Mouse (Mus musculus) CH12.LX (cell line): ENCODE measurements around the gene Stx8. TPM values are rescaled to one million over a fixed set of nuclear protein-coding genes. Genes with fewer than 3 reads are reported as not detected.
A peak's percentile ranks its signal among the peaks of the same experiment; 100 is the strongest.

Source experiments
- DNase-seq: peaks from one replicate; pipeline ENCODE4 v3.0.0-alpha.2; 2013; ENCODE audit errors: extremely low read depth
- H3K27ac ChIP-seq: 2 replicates; pipeline ENCODE4 v1.5.1; 2012; ENCODE audit warnings: low read depth, mild to moderate bottlenecking, control low read depth, moderate library complexity; ENCODE audit not compliant: insufficient read depth
- H3K27me3 ChIP-seq: replicated peaks from 2 replicates; pipeline ENCODE3; 2012; ENCODE audit warnings: inconsistent platforms
- H3K36me3 ChIP-seq, 2 experiments: replicated peaks in 1 of 2; 2 replicates each; pipeline versions ENCODE3 to v1.6.1; 2012; ENCODE audit warnings: inconsistent platforms in 1 of 2, low read length in 1 of 2, mild to moderate bottlenecking in 1 of 2, mixed read lengths in 1 of 2, moderate library complexity in 1 of 2; ENCODE audit not compliant: control insufficient read depth in 1 of 2, insufficient read depth in 1 of 2
- H3K4me1 ChIP-seq, 2 experiments: 2 replicates each; pipeline ENCODE4 v1.6.1; 2012; ENCODE audit warnings: inconsistent platforms in 1 of 2, moderate library complexity in 1 of 2; ENCODE audit not compliant: insufficient read depth in 2 of 2, control insufficient read depth in 1 of 2
- H3K4me2 ChIP-seq: 2 replicates; pipeline ENCODE4 v1.6.1; 2012; ENCODE audit warnings: low read depth, mild to moderate bottlenecking, control low read depth; ENCODE audit not compliant: poor library complexity, insufficient read depth, severe bottlenecking
- H3K4me3 ChIP-seq, 3 experiments: fragments of 150-350 bp in 1 of 3; sonication (generic) in 1 of 3; replicated peaks in 1 of 3; 2 replicates each; pipeline versions ENCODE3 to v1.5.1; 2011 to 2012; ENCODE audit warnings: low read depth in 2 of 3, low read length in 2 of 3, mild to moderate bottlenecking in 2 of 3, moderate library complexity in 2 of 3, control low read depth in 1 of 3, improper control_type of control experiment in 1 of 3, inconsistent platforms in 1 of 3, mixed read lengths in 1 of 3; ENCODE audit not compliant: poor library complexity in 1 of 3
- H3K79me2 ChIP-seq: replicated peaks from 2 replicates; pipeline ENCODE4 v1.6.1; 2012; ENCODE audit warnings: mild to moderate bottlenecking, moderate library complexity; ENCODE audit not compliant: control insufficient read depth, poor library complexity, insufficient read depth, severe bottlenecking; ENCODE audit errors: extremely low read depth
- H3K9ac ChIP-seq: 2 replicates; pipeline ENCODE4 v1.6.1; 2012; ENCODE audit warnings: low read depth, mild to moderate bottlenecking, control low read depth, moderate library complexity; ENCODE audit not compliant: insufficient read depth
- H3K9me3 ChIP-seq: replicated peaks from 2 replicates; pipeline ENCODE3; 2012; ENCODE audit warnings: low read length, inconsistent platforms, mixed read lengths
- BHLHE40 ChIP-seq: IDR thresholded peaks from 2 replicates; pipeline ENCODE4 v1.6.1; 2011; ENCODE audit warnings: mild to moderate bottlenecking, low read depth, low read length, improper control_type of control experiment
- CHD1 ChIP-seq: IDR thresholded peaks from 2 replicates; pipeline ENCODE4 v1.6.1; 2012; ENCODE audit warnings: low read depth, low read length, improper control_type of control experiment, inconsistent platforms
- CHD2 ChIP-seq: IDR thresholded peaks from 2 replicates; pipeline ENCODE4 v1.6.1; 2011; ENCODE audit warnings: low read length, improper control_type of control experiment
- CTCF ChIP-seq, 2 experiments: IDR thresholded peaks in 1 of 2; conservative IDR thresholded peaks in 1 of 2; 2 replicates each; pipeline ENCODE4 v1.5.1; 2011 to 2012; ENCODE audit warnings: low read depth in 2 of 2, low read length in 2 of 2, improper control_type of control experiment in 1 of 2, inconsistent platforms in 1 of 2, mild to moderate bottlenecking in 1 of 2, moderate library complexity in 1 of 2
- E2F4 ChIP-seq: IDR thresholded peaks from 2 replicates; pipeline ENCODE4 v1.6.1; 2011; ENCODE audit warnings: low read depth, low read length, improper control_type of control experiment; ENCODE audit not compliant: insufficient replicate concordance
- ELF1 ChIP-seq: IDR thresholded peaks from 2 replicates; pipeline ENCODE4 v1.6.1; 2014; ENCODE audit warnings: low read depth, mild to moderate bottlenecking, inconsistent platforms, low read length, improper control_type of control experiment
- EP300 ChIP-seq: IDR thresholded peaks from 2 replicates; pipeline ENCODE4 v1.6.1; 2011; ENCODE audit warnings: low read length, improper control_type of control experiment
- ETS1 ChIP-seq: conservative IDR thresholded peaks from 2 replicates; pipeline ENCODE4 v1.6.1; 2012; ENCODE audit warnings: low read depth, mild to moderate bottlenecking, inconsistent platforms, low read length, improper control_type of control experiment, moderate library complexity
- GABPA ChIP-seq: IDR thresholded peaks from 2 replicates; pipeline ENCODE4 v1.6.1; 2012; ENCODE audit warnings: low read depth, low read length, improper control_type of control experiment, inconsistent platforms; ENCODE audit not compliant: insufficient replicate concordance
- HCFC1 ChIP-seq: IDR thresholded peaks from 2 replicates; pipeline ENCODE4 v1.6.1; 2012; ENCODE audit warnings: low read depth, mild to moderate bottlenecking, inconsistent platforms, low read length, improper control_type of control experiment
- IRF4 ChIP-seq: IDR thresholded peaks from 2 replicates; pipeline ENCODE4 v1.6.1; 2014; ENCODE audit warnings: low read depth, mild to moderate bottlenecking, inconsistent platforms, low read length, improper control_type of control experiment
- JUN ChIP-seq: IDR thresholded peaks from 2 replicates; pipeline ENCODE4 v1.6.1; 2011; ENCODE audit warnings: low read depth, mild to moderate bottlenecking, low read length, improper control_type of control experiment, moderate library complexity; ENCODE audit not compliant: insufficient read depth
- JUND ChIP-seq: conservative IDR thresholded peaks from 2 replicates; pipeline ENCODE4 v1.6.1; 2011; ENCODE audit warnings: low read depth, low read length, improper control_type of control experiment
- KAT2A ChIP-seq: IDR thresholded peaks from 2 replicates; pipeline ENCODE4 v1.6.1; 2012; ENCODE audit warnings: low read length, improper control_type of control experiment, inconsistent platforms; ENCODE audit not compliant: insufficient replicate concordance
- MAFK ChIP-seq: IDR thresholded peaks from 2 replicates; pipeline ENCODE4 v1.6.1; 2011; ENCODE audit warnings: low read length, improper control_type of control experiment; ENCODE audit not compliant: insufficient replicate concordance
- MAX ChIP-seq: IDR thresholded peaks from 2 replicates; pipeline ENCODE4 v1.6.1; 2011; ENCODE audit warnings: low read length, improper control_type of control experiment
- MAZ ChIP-seq: IDR thresholded peaks from 2 replicates; pipeline ENCODE4 v1.6.1; 2012; ENCODE audit warnings: low read depth, mild to moderate bottlenecking, inconsistent platforms, low read length, improper control_type of control experiment, moderate library complexity
- MEF2A ChIP-seq: IDR thresholded peaks from 2 replicates; pipeline ENCODE4 v1.6.1; 2014; ENCODE audit warnings: low read depth, mild to moderate bottlenecking, inconsistent platforms, low read length, improper control_type of control experiment, borderline replicate concordance
- MXI1 ChIP-seq: IDR thresholded peaks from 2 replicates; pipeline ENCODE4 v1.6.1; 2011; ENCODE audit warnings: mild to moderate bottlenecking, low read depth, low read length, improper control_type of control experiment
- MYC ChIP-seq: IDR thresholded peaks from 2 replicates; pipeline ENCODE4 v1.6.1; 2011; ENCODE audit warnings: low read depth, mild to moderate bottlenecking, improper control_type of control experiment, low read length
- NELFE ChIP-seq: IDR thresholded peaks from 2 replicates; pipeline ENCODE4 v1.6.1; 2011; ENCODE audit warnings: low read depth, low read length, improper control_type of control experiment
- NRF1 ChIP-seq: IDR thresholded peaks from 2 replicates; pipeline ENCODE4 v1.6.1; 2014; ENCODE audit warnings: low read depth, mild to moderate bottlenecking, inconsistent platforms, low read length, improper control_type of control experiment, moderate library complexity
- PAX5 ChIP-seq: IDR thresholded peaks from 2 replicates; pipeline ENCODE4 v1.6.1; 2012; ENCODE audit warnings: low read length, inconsistent platforms, mixed read lengths
- POLR2A ChIP-seq: IDR thresholded peaks from 2 replicates; pipeline ENCODE4 v1.6.1; 2011; ENCODE audit warnings: low read depth, mild to moderate bottlenecking, improper control_type of control experiment, low read length
- POLR2AphosphoS2 ChIP-seq: IDR thresholded peaks from 2 replicates; pipeline ENCODE4 v1.6.1; 2011; ENCODE audit warnings: low read depth, low read length, improper control_type of control experiment
- RAD21 ChIP-seq: IDR thresholded peaks from 2 replicates; pipeline ENCODE4 v1.6.1; 2011; ENCODE audit warnings: low read depth, mild to moderate bottlenecking, low read length, improper control_type of control experiment, moderate library complexity
- SIN3A ChIP-seq: IDR thresholded peaks from 2 replicates; pipeline ENCODE4 v1.6.1; 2012; ENCODE audit warnings: low read length, improper control_type of control experiment, inconsistent platforms
- SMC3 ChIP-seq: IDR thresholded peaks from 2 replicates; pipeline ENCODE4 v1.6.1; 2011; ENCODE audit warnings: low read depth, low read length, improper control_type of control experiment
- TBP ChIP-seq: conservative IDR thresholded peaks from 2 replicates; pipeline ENCODE4 v1.6.1; 2011; ENCODE audit warnings: low read depth, low read length, improper control_type of control experiment
- TCF12 ChIP-seq: IDR thresholded peaks from 2 replicates; pipeline ENCODE4 v1.6.1; 2014; ENCODE audit warnings: low read depth, mild to moderate bottlenecking, inconsistent platforms, low read length, improper control_type of control experiment
- UBTF ChIP-seq: IDR thresholded peaks from 2 replicates; pipeline ENCODE4 v1.6.1; 2012; ENCODE audit warnings: low read depth, mild to moderate bottlenecking, inconsistent platforms, low read length, improper control_type of control experiment, moderate library complexity
- USF1 ChIP-seq: IDR thresholded peaks from 2 replicates; pipeline ENCODE4 v1.6.1; 2014; ENCODE audit warnings: low read depth, mild to moderate bottlenecking, inconsistent platforms, low read length, improper control_type of control experiment
- USF2 ChIP-seq: conservative IDR thresholded peaks from 2 replicates; pipeline ENCODE4 v1.6.1; 2011; ENCODE audit warnings: low read depth, low read length, improper control_type of control experiment
- ZKSCAN1 ChIP-seq: IDR thresholded peaks from 2 replicates; pipeline ENCODE4 v1.6.1; 2012; ENCODE audit warnings: low read depth, inconsistent platforms, low read length, improper control_type of control experiment, borderline replicate concordance
- ZMIZ1 ChIP-seq: IDR thresholded peaks from 2 replicates; pipeline ENCODE4 v1.6.1; 2012; ENCODE audit warnings: low read depth, mild to moderate bottlenecking, inconsistent platforms, low read length, improper control_type of control experiment
- ZNF384 ChIP-seq: IDR thresholded peaks from 2 replicates; pipeline ENCODE4 v1.6.1; 2012; ENCODE audit warnings: low read depth, low read length, improper control_type of control experiment, inconsistent platforms
- dilution Hi-C: fragments of 300-500 bp; cut with MboI; formaldehyde crosslinking; loops from 2 replicates; pipeline ENCODE4 v1.14.3; 2020; ENCODE audit warnings: low sequenced_read_pairs; ENCODE audit not compliant: extremely low pct_unique_long_range_greater_than_20kb, extremely low pct_ligation_motif_present
- in situ Hi-C: fragments of 300-500 bp; cut with MboI; formaldehyde crosslinking; loops from 3 replicates; pipeline ENCODE4 v1.14.3; 2019; ENCODE audit warnings: low sequenced_read_pairs, low pct_ligation_motif_present, low pct_unique_long_range_greater_than_20kb, mixed read lengths
- polyA plus RNA-seq: library from polyadenylated mRNA; unstranded; fragments of >175 nt; gene quantifications from 2 replicates; pipeline ENCODE4 v1.2.1, GENCODE M21; 2012; ENCODE audit warnings: low read depth; ENCODE audit not compliant: insufficient read length
- total RNA-seq, 2 experiments: library from RNA; depleted of rRNA; stranded (reverse); fragments of 300-350 nt in 1 of 2; fragments of >200 nt in 1 of 2; gene quantifications; 2 replicates each; pipeline ENCODE4 v1.2.3; 2012 to 2014

The Stx8 gene
- total and polyA plus RNA-seq, 3 experiments = 31.8 to 57.9 (median 35.2) TPM

GRCm38 (mm10) chr11:68199103-68199502 lies 233.1 kb downstream of the Stx8 start (continued):
- TF ChIP-seq MEF2A = 0 out of 2 replicates have a peak, but pooled peaks have one; percentile 0
- TF ChIP-seq POLR2A = no peak

DNA sequence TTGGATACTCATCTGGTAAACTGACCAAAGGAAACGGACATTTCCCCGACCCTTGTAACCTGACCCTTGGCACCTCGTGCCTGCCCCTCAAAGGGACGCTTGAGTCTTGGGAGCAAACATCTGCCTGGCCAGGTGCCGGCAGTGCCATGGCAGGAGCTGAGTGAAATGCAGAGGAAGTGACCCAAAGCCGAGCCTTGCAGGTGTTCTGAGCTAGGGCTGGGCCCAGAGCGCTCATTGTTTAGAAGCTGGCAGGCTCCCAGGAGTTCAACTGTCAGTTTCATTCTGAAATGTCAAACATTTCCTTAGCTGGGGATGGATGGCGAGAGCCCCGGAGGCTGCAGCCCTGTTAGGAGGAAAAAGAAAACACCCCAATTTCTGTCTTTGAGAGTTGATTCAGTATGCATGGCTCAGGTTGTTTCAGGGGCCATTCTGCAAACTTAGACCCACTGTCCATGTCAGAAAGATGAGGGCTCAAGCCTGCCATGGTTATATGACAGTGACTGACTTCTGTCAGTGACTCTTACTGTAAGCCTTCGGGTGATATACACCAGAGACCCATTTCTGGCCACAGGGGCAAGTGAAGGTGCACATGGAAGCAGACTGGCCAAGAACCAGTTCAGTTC lies 233.9 kb downstream of the Stx8 start:
- Histone ChIP-seq H3K27me3 (no peaks in the 10 kb centered on the region), H3K9me3 (no peaks in the 10 kb centered on the region), H3K27ac (peak overlapping the region; percentile 15; the same call in 1 of the 2 replicates), H3K4me1 (peaks cover 32 to 94% of the 10 kb centered on the region in 2 experiments), H3K9ac (no peak overlapping the region), H3K4me3 (no peak overlapping the region), H3K36me3 (peaks cover 0 to 21% of the 10 kb centered on the region in 2 experiments), H3K4me2 (no peak overlapping the region), H3K79me2 (no peaks in the 10 kb centered on the region)
- dilution Hi-C loops (no loop called here), in situ Hi-C loops (loop anchor here (5.0 kb wide), 1 partner anchor 183 kb away; no protein-coding TSS in a partner anchor)
- peak; percentile 82 for DNase-seq
- TF ChIP-seq E2F4 (no peak), SMC3 (no peak), UBTF (peak; percentile 63; the same call in 1 of the 2 replicates), BHLHE40 (peak; percentile 88), ETS1 (peak; percentile 79), SIN3A (peak; percentile 70; the same call in 1 of the 2 replicates), MYC (peak; percentile 77), MAZ (peak; percentile 17; the same call in 1 of the 2 replicates), NRF1 (no peak), MAFK (no peak), JUN (peak; percentile 41; the same call in 1 of the 2 replicates), KAT2A (0 out of 2 replicates have a peak, but pooled peaks have one; percentile 28), ZNF384 (no peak), NELFE (no peak), TCF12 (peak; percentile 100), ZMIZ1 (no peak), PAX5 (no peak), CTCF (conservative IDR thresholded peaks at IDR 0.05 in 1 of 2, IDR thresholded peaks at IDR 0.05 in 1 of 2; ENCODE audit: low read depth in 2 of 2, low read length in 2 of 2) (no peak), RAD21 (no peak; the same call in none of the 2 replicates), TBP (0 out of 2 replicates have a peak, but pooled peaks have one; percentile 32), POLR2AphosphoS2 (no peak), GABPA (no peak), EP300 (peak; percentile 97), POLR2A (no peak), MAX (peak; percentile 80; the same call in 1 of the 2 replicates), ELF1 (peak; percentile 60; the same call in 1 of the 2 replicates), USF2 (no peak), MEF2A (0 out of 2 replicates have a peak, but pooled peaks have one; percentile 36), USF1 (no peak), CHD2 (no peak; the same call in 1 of the 2 replicates), MXI1 (peak; percentile 63; the same call in 1 of the 2 replicates), JUND (0 out of 2 replicates have a peak, but pooled peaks have one; percentile 49), HCFC1 (no peak), IRF4 (peak; percentile 91), CHD1 (peak; percentile 53; the same call in 1 of the 2 replicates), ZKSCAN1 (no peak)
